Mouse (Mus musculus) regulatory T cell (primary cell): Measurements from ENCODE around the gene Slc17a3.

Source experiments
- in situ Hi-C: fragments of 300-600 bp; cut with MboI, MseI; formaldehyde crosslinking; loops from one replicate; pipeline ENCODE4 v1.15.1; 2025; ENCODE audit warnings: high pct_unique_total_duplicates

Gene Slc17a3

DNA sequence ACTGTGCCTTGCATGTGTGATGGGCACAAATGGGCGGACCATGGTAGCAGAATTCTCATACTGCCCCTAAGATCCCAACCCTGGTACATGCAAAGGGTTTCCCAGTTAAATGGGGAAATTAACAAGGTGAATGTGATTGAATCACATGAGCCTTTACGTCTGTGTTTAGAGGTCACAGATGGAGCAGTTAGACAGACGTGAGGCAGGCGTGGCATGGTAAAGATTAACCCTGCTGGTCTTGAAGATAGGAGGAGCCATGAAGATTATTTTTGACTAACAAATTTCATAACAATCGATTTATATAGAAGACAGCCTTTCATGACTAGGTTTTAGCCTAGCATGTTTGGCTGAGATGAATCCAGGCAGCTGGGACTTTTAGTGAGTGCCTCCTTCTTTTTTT, 33.9 kb downstream of the Slc17a3 start:
- in situ Hi-C loops = no loop called here

DNA sequence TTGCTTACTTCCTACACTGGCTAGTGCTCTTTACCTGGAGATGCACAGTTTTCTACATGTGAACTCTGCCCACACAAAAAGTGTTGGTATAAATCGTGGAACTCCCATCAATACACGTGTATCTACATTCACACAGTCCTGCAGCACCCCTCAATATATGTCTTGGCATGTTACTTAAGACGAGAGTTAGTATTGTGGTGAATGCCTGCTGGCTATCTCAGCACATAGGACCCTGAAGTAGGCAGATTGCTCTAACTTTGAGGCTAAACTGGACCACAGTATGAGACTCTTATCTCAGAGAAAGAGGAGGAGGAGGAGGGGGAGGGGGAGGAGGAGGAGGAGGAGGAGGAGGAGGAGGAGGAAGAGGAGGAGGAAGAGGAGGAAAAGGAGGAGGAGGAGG, 39.9 kb downstream of the Slc17a3 start:
- in situ Hi-C loops = no loop called here

DNA sequence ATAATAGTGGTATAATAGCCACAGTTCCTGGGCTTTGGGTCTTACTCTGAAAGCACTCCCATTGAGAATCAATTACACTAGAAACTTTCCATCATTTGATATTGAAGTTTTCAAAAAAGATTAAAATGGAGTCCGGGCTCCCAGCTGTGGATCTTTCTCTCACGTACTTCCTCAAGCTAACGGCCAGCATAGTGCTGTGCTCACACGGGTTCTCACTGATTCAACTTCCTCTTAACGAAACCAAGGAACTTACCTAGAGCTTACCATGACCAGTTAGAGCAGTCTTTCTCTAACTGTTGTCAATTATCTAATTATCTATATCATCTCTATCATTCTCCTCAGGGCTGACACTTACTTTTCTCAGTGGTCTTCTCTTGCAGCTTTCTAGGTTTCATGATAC, 40.4 kb downstream of the Slc17a3 start:
- in situ Hi-C loops = no loop called here

DNA sequence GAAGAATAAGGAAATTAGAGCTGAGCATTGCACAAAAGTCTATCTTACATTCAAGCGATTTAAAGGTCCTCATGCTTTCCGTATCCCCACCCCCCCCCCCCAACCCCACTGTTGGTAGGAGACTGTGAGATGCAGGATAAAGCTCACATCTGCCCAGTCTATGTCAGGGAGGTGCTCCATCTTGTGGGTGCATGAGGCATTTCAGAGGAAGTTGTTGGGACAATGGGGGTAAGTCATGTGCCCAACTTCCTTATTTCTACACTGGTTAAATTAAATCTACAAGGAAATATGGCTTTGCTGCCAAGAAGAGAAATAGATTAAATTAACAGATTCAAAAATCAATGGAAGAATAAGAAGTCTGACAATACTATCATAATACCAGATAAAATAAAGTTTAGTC, 46.3 kb downstream of the Slc17a3 start:
- in situ Hi-C loops = no loop called here

DNA sequence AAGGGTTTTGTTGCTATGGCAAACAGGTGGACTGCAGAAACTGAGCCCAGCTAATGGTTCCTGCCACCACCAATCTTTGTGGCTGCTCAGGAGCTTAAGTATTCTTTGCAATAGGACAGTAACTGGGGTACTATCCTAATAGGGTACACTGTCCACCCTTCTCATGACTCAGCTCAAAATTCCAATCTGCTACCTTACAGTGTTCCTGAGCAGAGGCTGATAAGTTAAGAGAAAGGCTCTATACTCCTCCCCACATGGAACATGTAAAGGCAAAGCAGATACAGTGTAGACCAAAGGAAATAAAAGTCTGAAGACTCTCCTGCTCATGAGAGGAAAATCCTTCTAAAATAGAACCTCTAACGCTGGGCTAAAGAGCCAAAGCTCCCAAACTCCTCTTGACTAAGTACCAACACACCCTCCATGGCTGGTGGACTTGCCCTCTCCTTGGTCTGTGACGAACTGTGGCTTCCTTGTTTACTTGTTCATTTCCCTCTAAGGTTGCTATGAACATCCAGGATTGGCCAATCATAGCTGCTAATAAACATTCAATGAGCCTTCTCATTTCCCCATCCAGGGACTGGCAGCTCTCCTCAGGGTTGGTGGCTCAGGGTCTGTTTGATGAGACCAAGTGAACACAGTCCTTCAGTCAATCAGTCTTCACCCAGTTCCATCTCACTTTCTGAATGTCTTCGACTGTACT, 47.9 kb downstream of the Slc17a3 start:
- in situ Hi-C loops = no loop called here

DNA sequence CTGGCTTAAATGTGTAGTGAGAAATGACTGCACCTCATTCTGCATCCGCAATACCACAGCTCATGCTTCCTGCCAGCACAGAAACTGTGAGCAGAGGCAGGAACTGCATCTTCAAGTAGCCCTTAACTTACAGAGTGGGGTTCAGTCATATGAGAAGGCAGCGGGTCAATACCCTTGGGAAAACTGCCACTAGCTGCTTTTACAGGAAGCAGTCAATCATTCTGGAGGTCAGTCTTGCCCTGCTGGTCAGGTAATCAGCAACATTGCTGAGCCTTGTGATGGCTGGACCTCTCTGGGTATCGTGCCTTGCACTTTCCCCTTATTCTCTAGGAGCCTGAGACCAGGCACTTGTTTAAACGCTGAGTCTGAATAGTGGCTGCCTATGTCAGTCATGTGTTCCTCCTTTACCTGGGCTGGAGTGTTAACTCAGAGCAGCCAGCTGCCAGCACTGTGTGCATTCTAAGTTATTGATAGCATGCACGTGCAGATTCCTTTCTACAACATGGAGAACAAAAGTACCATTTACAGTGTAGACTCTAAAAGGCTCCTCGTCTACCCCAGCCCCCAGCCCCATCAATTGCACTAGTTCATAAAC, 49.9 kb downstream of the Slc17a3 start:
- in situ Hi-C loops = no loop called here

DNA sequence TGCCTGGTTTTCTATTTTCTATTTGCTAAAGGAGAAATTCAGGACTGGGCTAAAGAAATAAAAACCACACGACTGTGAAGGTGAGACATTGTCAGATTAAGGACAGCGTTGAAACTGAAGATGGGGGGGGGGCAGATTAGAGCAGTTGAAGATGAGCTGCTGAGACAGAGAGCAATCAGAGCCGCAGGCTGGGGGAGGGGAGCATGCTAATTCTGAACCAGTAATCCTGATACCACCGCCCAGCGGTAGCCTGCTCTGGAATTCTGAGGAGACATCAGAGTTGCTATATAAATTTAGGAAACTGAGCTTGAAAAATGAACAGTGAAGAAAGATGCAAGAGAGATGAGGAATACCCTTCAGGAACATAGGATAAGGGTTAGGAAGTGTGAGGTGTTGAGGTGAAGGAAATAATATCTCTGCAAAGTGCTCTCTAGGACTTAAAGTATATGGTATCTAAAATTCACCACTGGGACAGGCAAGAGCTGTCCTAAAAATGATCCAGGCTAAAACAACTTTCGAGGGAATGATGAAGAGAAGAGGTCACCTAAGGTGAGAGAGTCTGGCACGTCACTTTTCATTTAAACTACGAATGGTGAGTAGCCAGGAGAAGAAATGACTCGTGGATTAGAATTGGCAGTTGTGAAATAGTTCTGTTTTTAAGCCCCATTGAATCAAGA, 53.5 kb downstream of the Slc17a3 start:
- in situ Hi-C loops = no loop called here

DNA sequence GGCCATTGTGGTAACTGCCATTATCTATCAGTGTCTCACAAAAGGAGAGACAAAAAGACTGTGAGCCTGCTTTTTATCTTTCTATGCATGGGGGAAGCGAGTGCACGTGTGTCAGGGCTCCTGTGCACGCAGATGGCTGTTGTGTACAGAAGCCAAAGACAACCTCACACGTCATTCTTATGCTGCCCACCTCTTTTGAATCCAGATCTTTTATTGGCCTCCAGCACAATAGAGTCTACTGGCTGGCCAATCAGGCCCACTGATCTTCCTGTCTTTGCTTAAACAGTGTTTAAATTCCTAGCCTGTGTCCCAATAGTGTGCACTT, 54.0 kb downstream of the Slc17a3 start:
- in situ Hi-C loops = no loop called here

DNA sequence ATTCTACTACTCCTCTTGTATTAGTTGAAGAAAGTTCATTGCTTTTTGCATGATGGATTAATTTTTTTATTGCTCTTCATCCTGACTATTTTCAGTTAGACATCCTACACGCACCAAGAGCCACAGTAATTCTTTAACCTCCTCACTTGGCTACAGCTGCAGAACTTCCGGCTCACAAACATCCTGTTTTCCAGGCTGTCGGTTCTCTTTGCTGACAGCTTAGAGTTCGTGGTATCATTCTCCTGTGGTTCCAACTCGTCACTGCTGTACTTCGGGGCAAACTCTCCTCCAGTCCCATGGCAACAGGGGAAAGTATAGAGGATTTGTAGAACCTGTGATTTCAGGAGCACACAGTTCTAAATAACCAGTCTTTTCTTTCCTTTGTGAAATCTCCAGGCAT, 59.0 kb downstream of the Slc17a3 start:
- in situ Hi-C loops = no loop called here

DNA sequence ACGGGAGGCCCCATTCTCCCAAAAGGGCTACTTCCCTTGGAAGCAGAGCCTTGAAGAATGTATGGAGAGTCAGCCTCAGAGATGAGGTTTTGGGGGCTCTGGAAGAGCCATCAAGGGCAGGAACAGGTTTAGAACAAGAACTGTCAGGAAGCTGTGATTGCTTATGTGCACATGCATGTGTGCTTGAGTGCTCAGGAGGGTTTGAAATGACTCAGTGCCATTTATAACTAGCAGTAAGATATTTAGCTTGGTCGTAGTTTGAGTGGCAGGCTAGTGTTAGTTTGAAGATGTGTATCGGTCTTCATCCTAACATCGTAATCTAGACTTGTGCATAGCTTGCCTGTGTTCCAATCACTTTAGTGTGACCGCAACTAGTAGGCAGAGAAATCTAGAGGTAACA, 67.7 kb downstream of the Slc17a3 start:
- in situ Hi-C loops = no loop called here

DNA sequence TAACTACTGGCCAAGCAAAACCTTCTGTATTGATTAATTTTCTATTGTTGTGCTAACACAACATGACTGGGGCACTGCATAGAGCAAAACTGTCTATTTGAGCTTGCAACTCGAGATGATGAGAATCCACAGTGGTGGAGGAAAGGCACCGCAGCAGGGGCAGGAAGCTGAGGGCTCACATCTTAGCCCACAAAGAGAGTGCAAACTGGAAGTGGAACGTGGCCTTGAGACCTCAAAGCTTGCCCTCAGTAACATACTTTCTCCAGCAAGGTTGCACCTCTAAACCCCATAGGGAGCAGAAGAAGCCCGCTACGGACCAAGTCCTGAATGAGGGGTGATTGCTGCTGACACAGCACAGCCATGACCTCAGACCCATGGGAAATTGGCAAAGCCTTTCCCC, 70.9 kb downstream of the Slc17a3 start:
- in situ Hi-C loops = no loop called here
